ENCODE assay signal across 8 mouse cellular contexts in the genomic region with DNA sequence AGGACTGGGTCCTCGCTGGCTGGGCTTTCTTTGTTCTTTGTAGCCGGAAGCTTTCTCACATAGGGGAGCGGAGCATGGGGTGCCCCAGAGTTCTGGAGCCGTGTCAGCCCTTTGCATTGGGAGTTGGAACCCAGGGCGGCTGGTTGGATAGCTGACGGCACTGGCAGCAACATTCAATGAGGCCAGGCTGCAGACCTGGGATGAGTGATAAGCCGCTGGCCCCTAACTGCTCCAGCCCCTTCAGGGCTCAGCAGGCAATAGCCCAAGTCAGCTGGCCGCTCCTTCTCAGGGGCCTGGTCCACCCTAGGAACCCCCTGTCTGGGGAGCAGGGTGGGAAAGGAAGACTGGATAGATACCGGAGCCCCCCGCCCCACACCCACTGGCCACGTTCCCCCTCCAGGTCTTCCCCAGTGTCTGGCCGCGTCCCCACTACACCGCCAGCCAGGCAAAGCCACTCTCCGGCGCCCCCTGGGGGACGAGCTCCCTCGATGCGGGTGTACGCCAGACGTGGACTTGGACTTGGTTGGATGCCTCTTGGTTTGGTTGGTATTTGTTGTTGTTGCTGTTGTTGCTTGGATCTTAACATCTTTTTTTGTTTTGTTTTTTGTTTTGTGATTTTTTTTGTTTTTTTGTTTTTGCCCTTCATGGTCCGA. TPM values are rescaled to one million over a fixed set of nuclear protein-coding genes. Genes with fewer than 3 reads are reported as not detected.
A peak's percentile ranks its signal among the peaks of the same experiment; 100 is the strongest.
DNase-seq lines count a peak whose midpoint lies in the region; ATAC-seq lines count a peak whose summit lies in the region.

No protein-coding gene starts in this region.

- peak overlapping the region; percentile 8; the same call in 1 of the 2 replicates for H3K4me2 ChIP-seq in embryonic facial prominence, embryonic 15.5 days (replicated peaks)
- H3K4me2 ChIP-seq in heart, embryonic 15.5 days, result peak overlapping the region; percentile 53

- H3K9ac ChIP-seq in embryonic facial prominence, embryonic 15.5 days, result no peak overlapping the region
- H3K9ac ChIP-seq in heart, embryonic 15.5 days, result no peak overlapping the region

- H3K9me3 ChIP-seq in embryonic facial prominence, embryonic 15.5 days (replicated peaks), result no peaks in the 10 kb centered on the region
- H3K9me3 ChIP-seq in heart, embryonic 15.5 days (replicated peaks), result no peaks in the 10 kb centered on the region

- H3K27ac ChIP-seq in embryonic facial prominence, embryonic 15.5 days (replicated peaks), result no peak overlapping the region
- no peak overlapping the region for H3K27ac ChIP-seq in heart, embryonic 15.5 days

- ATAC-seq in embryonic facial prominence, embryonic 15.5 days (ENCODE audit: insufficient number of reproducible peaks, low FRiP score, low TSS enrichment, low read depth), result no peak
- ATAC-seq in heart, embryonic 15.5 days (replicated peaks; ENCODE audit: insufficient number of reproducible peaks, insufficient read depth, low FRiP score, low read depth), result 0 out of 2 replicates have a peak, but pooled peaks have one; percentile 18

- no peaks in the 10 kb centered on the region for H3K36me3 ChIP-seq in embryonic facial prominence, embryonic 15.5 days
- H3K36me3 ChIP-seq in heart, embryonic 15.5 days, result no peaks in the 10 kb centered on the region

- peaks cover 9% of the 10 kb centered on the region for H3K27me3 ChIP-seq in embryonic facial prominence, embryonic 15.5 days
- H3K27me3 ChIP-seq in heart, embryonic 15.5 days, result peaks cover 16% of the 10 kb centered on the region

- no peak overlapping the region for H3K4me3 ChIP-seq in embryonic facial prominence, embryonic 15.5 days (replicated peaks)
- H3K4me3 ChIP-seq in heart, embryonic 15.5 days, result peak overlapping the region; percentile 25

- peaks cover 13% of the 10 kb centered on the region for H3K4me1 ChIP-seq in embryonic facial prominence, embryonic 15.5 days
- 0 out of 2 replicates have a peak, but pooled peaks cover 4% of the 10 kb centered on the region for H3K4me1 ChIP-seq in heart, embryonic 15.5 days (replicated peaks)

- peak; percentile 86 for DNase-seq in B cell, adult 2 months
- DNase-seq in adrenal gland, adult 2 months, result peak; percentile 77
- DNase-seq in kidney, postnatal 36 days, result peak; percentile 53 to 91
- DNase-seq in lung, postnatal 36 days, result peak; percentile 82
- peak; percentile 85 for DNase-seq in right cerebral cortex, postnatal 4 days
- DNase-seq in urinary bladder, postnatal 4 days (ENCODE audit: low spot score in 2 of 2), result peak; percentile 71 to 89

- 18% methylated on average over 22 of the region's 22 CpGs for WGBS in embryonic facial prominence, embryonic 15.5 days
- 15% methylated on average over 22 of the region's 22 CpGs for WGBS in heart, embryonic 15.5 days

RNA-seq across cellular contexts. Expression of gene Engase, which starts 14.1 kb away (rescaled TPM):
- total RNA-seq in adrenal gland, adult 2 months (2021), result 10 to 100 TPM; 10.1 to 17.1 TPM
- polyA plus RNA-seq in adrenal gland, adult 2 months (2012; rRNA removed), result 26.4 and 40.6 TPM in 2 replicates
- polyA plus RNA-seq in embryonic facial prominence, embryonic 15.5 days (2015; fragmentation: Nextera tagmentation; extraction: Ambion mirVana), result 8.6 and 8.7 TPM in 2 replicates
- polyA plus RNA-seq in heart, embryonic 15.5 days (2015; fragmentation: Nextera tagmentation; extraction: Ambion mirVana), result 4.1 and 5.0 TPM in 2 replicates
